Mouse (Mus musculus): Measurements from ENCODE around the gene Gm13178.

DNA sequence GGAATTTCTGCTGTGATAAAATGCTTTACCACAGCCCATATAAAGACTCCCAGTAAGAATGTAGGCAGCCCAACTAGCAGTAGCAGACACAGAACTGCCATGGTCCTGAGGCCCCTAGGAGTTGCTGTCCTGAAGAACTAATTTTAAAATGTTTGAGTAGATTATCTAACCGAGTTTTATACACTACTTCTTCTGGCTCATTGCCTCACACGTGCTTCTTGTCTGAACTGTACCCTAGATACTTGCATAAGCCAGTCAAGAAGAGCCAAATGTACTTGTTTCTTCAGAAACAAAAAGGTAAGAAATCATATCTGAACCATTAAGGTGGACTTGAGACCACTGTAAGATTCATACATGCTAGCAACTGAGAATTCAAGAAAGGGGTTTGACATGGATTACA, 34.9 kb downstream of the Gm13178 start, which contains the start of gene Gm436:
- TF ChIP-seq CTCF (IDR thresholded peaks at IDR 0.05; ENCODE audit: borderline replicate concordance, insufficient read depth, low read depth, low read length) (no peak), POLR2A (IDR thresholded peaks at IDR 0.05; ENCODE audit: borderline replicate concordance, insufficient read depth, low read length) (no peak)

Measured in cerebellum, adult 2 months (tissue).